Mouse (Mus musculus): ENCODE results near the gene Rufy2. TPM values are rescaled to one million over a fixed set of nuclear protein-coding genes. Genes with fewer than 3 reads are reported as not detected.

Rufy2 gene
- 4.1 and 4.2 TPM in 2 replicates for polyA plus RNA-seq (2016; fragmentation: Nextera tagmentation; extraction: Ambion mirVana)

- Histone ChIP-seq H3K9me3 (replicated peaks) (no peaks in the 10 kb centered on the region), H3K36me3 (peaks cover 15% of the 10 kb centered on the region), H3K27ac (peak within 1 kb of the TSS; percentile 45; the same call in 1 of the 2 replicates), H3K27me3 (replicated peaks) (no peaks in the 10 kb centered on the region), H3K4me3 (peak within 1 kb of the TSS; percentile 89), H3K4me2 (peak within 1 kb of the TSS; percentile 99), H3K4me1 (peaks cover 16% of the 10 kb centered on the region), H3K9ac (peak within 1 kb of the TSS; percentile 78)
- peak; percentile 77 for ATAC-seq
- 1% methylated on average over 59 of the region's 77 CpGs for WGBS (ENCODE audit: insufficient replicate concordance)
These were observed at the start of gene Rufy2 for GRCm38 (mm10) chr10:62980039-62980954. TSS of gene Rufy2 (plus strand) at chr10:62980223.

GRCm38 (mm10) chr10:62932381-62932780 lies 47.6 kb upstream of the Rufy2 start:
- Histone ChIP-seq H3K27me3 (replicated peaks) (no peaks in the 10 kb centered on the region), H3K9ac (no peak overlapping the region), H3K27ac (no peak overlapping the region), H3K4me2 (no peak overlapping the region), H3K4me1 (no peaks in the 10 kb centered on the region), H3K36me3 (peaks cover 75% of the 10 kb centered on the region), H3K9me3 (replicated peaks) (no peaks in the 10 kb centered on the region), H3K4me3 (no peak overlapping the region)
- ATAC-seq: no peak
- WGBS (ENCODE audit: insufficient replicate concordance): 87% methylated on average over 1 of the region's 1 CpGs

GRCm38 (mm10) chr10:62944975-62945580 lies 34.9 kb upstream of the Rufy2 start:
- no peaks in the 10 kb centered on the region for H3K27me3 ChIP-seq (replicated peaks)
- peak; percentile 86 for ATAC-seq
- H3K36me3 ChIP-seq: peaks cover 45% of the 10 kb centered on the region
- no peaks in the 10 kb centered on the region for H3K9me3 ChIP-seq (replicated peaks)
- H3K4me3 ChIP-seq: 0 out of 2 replicates have a peak overlapping the region, but pooled peaks have one; percentile 10
- 38% methylated on average over 10 of the region's 10 CpGs for WGBS (ENCODE audit: insufficient replicate concordance)
- peak overlapping the region; percentile 22 for H3K9ac ChIP-seq
- H3K4me2 ChIP-seq: peak overlapping the region; percentile 42
- peak overlapping the region; percentile 87 for H3K27ac ChIP-seq
- H3K4me1 ChIP-seq: peaks cover 42% of the 10 kb centered on the region

GRCm38 (mm10) chr10:62946738-62947471 lies 33.1 kb upstream of the Rufy2 start, which contains the start of gene Dna2:
TSS of gene Dna2 (plus strand) at chr10:62947026.
- peak within 1 kb of the TSS; percentile 95 for H3K27ac ChIP-seq
- no peaks in the 10 kb centered on the region for H3K27me3 ChIP-seq (replicated peaks)
- H3K4me2 ChIP-seq: peak within 1 kb of the TSS; percentile 89
- peaks cover 50% of the 10 kb centered on the region for H3K36me3 ChIP-seq
- H3K9me3 ChIP-seq (replicated peaks): no peaks in the 10 kb centered on the region
- ATAC-seq: peak; percentile 81
- peak within 1 kb of the TSS; percentile 71 for H3K4me3 ChIP-seq
- H3K4me1 ChIP-seq: peaks cover 46% of the 10 kb centered on the region
- H3K9ac ChIP-seq: peak within 1 kb of the TSS; percentile 88
- 1% methylated on average over 68 of the region's 68 CpGs for WGBS (ENCODE audit: insufficient replicate concordance)

- Histone ChIP-seq H3K4me1 (peaks cover 46% of the 10 kb centered on the region), H3K27ac (peak overlapping the region; percentile 65), H3K9ac (peak overlapping the region; percentile 88; the same call in 1 of the 2 replicates), H3K4me3 (peak overlapping the region; percentile 71), H3K9me3 (replicated peaks) (no peaks in the 10 kb centered on the region), H3K4me2 (peak overlapping the region; percentile 89), H3K27me3 (replicated peaks) (no peaks in the 10 kb centered on the region), H3K36me3 (peaks cover 49% of the 10 kb centered on the region)
- WGBS (ENCODE audit: insufficient replicate concordance): 80% methylated on average over 7 of the region's 7 CpGs
- ATAC-seq: no peak
These were observed 31.5 kb upstream of the Rufy2 start for GRCm38 (mm10) chr10:62948551-62948950.

GRCm38 (mm10) chr10:62963956-62964355 lies 16.1 kb upstream of the Rufy2 start:
- 90% methylated on average over 7 of the region's 7 CpGs for WGBS (ENCODE audit: insufficient replicate concordance)

GRCm38 (mm10) chr10:62965796-62966195 lies 14.2 kb upstream of the Rufy2 start:
- Histone ChIP-seq H3K9ac (no peak overlapping the region), H3K27me3 (replicated peaks) (no peaks in the 10 kb centered on the region), H3K36me3 (peaks cover 98% of the 10 kb centered on the region), H3K4me2 (no peak overlapping the region), H3K27ac (no peak overlapping the region), H3K4me3 (no peak overlapping the region), H3K4me1 (no peaks in the 10 kb centered on the region), H3K9me3 (replicated peaks) (no peaks in the 10 kb centered on the region)
- ATAC-seq: no peak
- WGBS (ENCODE audit: insufficient replicate concordance): 83% methylated on average over 11 of the region's 11 CpGs

More at GRCm38 (mm10) chr10:62963956-62964355, 16.1 kb upstream of the Rufy2 start:
- Histone ChIP-seq H3K4me3 (no peak overlapping the region), H3K9me3 (replicated peaks) (no peaks in the 10 kb centered on the region), H3K4me1 (no peaks in the 10 kb centered on the region), H3K27me3 (replicated peaks) (no peaks in the 10 kb centered on the region), H3K36me3 (peaks cover 98% of the 10 kb centered on the region), H3K27ac (no peak overlapping the region), H3K4me2 (no peak overlapping the region), H3K9ac (no peak overlapping the region)
- no peak for ATAC-seq

GRCm38 (mm10) chr10:62966291-62966690 lies 13.7 kb upstream of the Rufy2 start:
- Histone ChIP-seq H3K4me2 (no peak overlapping the region), H3K4me3 (no peak overlapping the region), H3K9me3 (replicated peaks) (no peaks in the 10 kb centered on the region), H3K27me3 (replicated peaks) (no peaks in the 10 kb centered on the region), H3K9ac (no peak overlapping the region), H3K4me1 (no peaks in the 10 kb centered on the region), H3K36me3 (peaks cover 97% of the 10 kb centered on the region), H3K27ac (no peak overlapping the region)
- WGBS (ENCODE audit: insufficient replicate concordance): 89% methylated on average over 15 of the region's 15 CpGs
- ATAC-seq: no peak

- H3K9ac ChIP-seq: no peak overlapping the region
- H3K9me3 ChIP-seq (replicated peaks): no peaks in the 10 kb centered on the region
- ATAC-seq: peak; percentile 65
- H3K4me3 ChIP-seq: no peak overlapping the region
- no peaks in the 10 kb centered on the region for H3K4me1 ChIP-seq
- peaks cover 88% of the 10 kb centered on the region for H3K36me3 ChIP-seq
- no peak overlapping the region for H3K4me2 ChIP-seq
- H3K27ac ChIP-seq: peak overlapping the region; percentile 51; the same call in 1 of the 2 replicates
- H3K27me3 ChIP-seq (replicated peaks): no peaks in the 10 kb centered on the region
- WGBS (ENCODE audit: insufficient replicate concordance): 76% methylated on average over 16 of the region's 16 CpGs
These were observed 8.2 kb upstream of the Rufy2 start for GRCm38 (mm10) chr10:62971821-62972220.

GRCm38 (mm10) chr10:62979667-62980038 lies 370 bp upstream of the Rufy2 start:
- H3K4me2 ChIP-seq: peak overlapping the region; percentile 99
- H3K4me1 ChIP-seq: peaks cover 16% of the 10 kb centered on the region
- no peaks in the 10 kb centered on the region for H3K9me3 ChIP-seq (replicated peaks)
- no peak for ATAC-seq
- no peaks in the 10 kb centered on the region for H3K27me3 ChIP-seq (replicated peaks)
- no peak overlapping the region for H3K27ac ChIP-seq
- peaks cover 21% of the 10 kb centered on the region for H3K36me3 ChIP-seq
- WGBS (ENCODE audit: insufficient replicate concordance): 16% methylated on average over 10 of the region's 10 CpGs
- peak overlapping the region; percentile 89 for H3K4me3 ChIP-seq
- H3K9ac ChIP-seq: peak overlapping the region; percentile 78; the same call in 1 of the 2 replicates

- H3K9ac ChIP-seq: no peak overlapping the region
- 79% methylated on average over 11 of the region's 11 CpGs for WGBS (ENCODE audit: insufficient replicate concordance)
- no peak for ATAC-seq
- no peaks in the 10 kb centered on the region for H3K9me3 ChIP-seq (replicated peaks)
- H3K4me1 ChIP-seq: peaks cover 11% of the 10 kb centered on the region
- H3K36me3 ChIP-seq: peaks cover 9% of the 10 kb centered on the region
- H3K27me3 ChIP-seq (replicated peaks): no peaks in the 10 kb centered on the region
- no peak overlapping the region for H3K4me3 ChIP-seq
- no peak overlapping the region for H3K4me2 ChIP-seq
- H3K27ac ChIP-seq: no peak overlapping the region
These were observed 4.0 kb downstream of the Rufy2 start for GRCm38 (mm10) chr10:62984072-62984471.

All from liver, embryonic 12.5 days (tissue).